Mouse (Mus musculus) hindbrain, postnatal 0 days (tissue): ENCODE results near the gene Pmfbp1. TPM values are rescaled to one million over a fixed set of nuclear protein-coding genes. Genes with fewer than 3 reads are reported as not detected.
A peak's percentile ranks its signal among the peaks of the same experiment; 100 is the strongest.

ENCODE experiments used
- ATAC-seq: fragments of 200-750 bp; cut with Nextera tagmentation; 2 replicates; pipeline ENCODE4 v1.8.0; 2017; ENCODE audit warnings: mild to moderate bottlenecking, moderate TSS enrichment, moderate library complexity
- DNase-seq: peaks from one replicate; pipeline ENCODE4 v3.0.0-alpha.2; 2015; ENCODE audit warnings: low spot score
- H3K27ac ChIP-seq: fragments of 300-500 bp; sonication (generic); 2 replicates; pipeline ENCODE4 v1.5.1; 2014; ENCODE audit warnings: mild to moderate bottlenecking
- H3K27me3 ChIP-seq: fragments of 300-500 bp; sonication (generic); 2 replicates; pipeline ENCODE4 v1.6.1; 2014; ENCODE audit warnings: low read length, mixed read lengths; ENCODE audit not compliant: insufficient read depth
- H3K36me3 ChIP-seq: fragments of 300-500 bp; sonication (generic); 2 replicates; pipeline ENCODE4 v1.6.1; 2014; ENCODE audit warnings: low read length, mixed read lengths; ENCODE audit not compliant: insufficient read depth
- H3K4me1 ChIP-seq: fragments of 300-500 bp; sonication (generic); 2 replicates; pipeline ENCODE4 v1.6.1; 2014; ENCODE audit warnings: antibody characterized with exemption, low read length, mixed read lengths; ENCODE audit not compliant: insufficient read depth
- H3K4me2 ChIP-seq: fragments of 300-500 bp; sonication (generic); 2 replicates; pipeline ENCODE4 v1.6.1; 2014; ENCODE audit warnings: low read depth, mild to moderate bottlenecking, low read length, moderate library complexity, mixed read lengths
- H3K4me3 ChIP-seq: fragments of 300-500 bp; sonication (generic); 2 replicates; pipeline ENCODE4 v1.5.1; 2014; ENCODE audit warnings: low read length
- H3K9ac ChIP-seq: fragments of 300-500 bp; sonication (generic); replicated peaks from 2 replicates; pipeline ENCODE4 v1.6.1; 2014; ENCODE audit warnings: mild to moderate bottlenecking, low read length, moderate library complexity, mixed read lengths
- H3K9me3 ChIP-seq: fragments of 300-500 bp; sonication (generic); 2 replicates; pipeline ENCODE4 v1.6.1; 2016; ENCODE audit warnings: low read length, mixed read lengths
- CTCF ChIP-seq: IDR thresholded peaks from 2 replicates; pipeline ENCODE4 v1.5.1; 2016; ENCODE audit warnings: antibody characterized with exemption, control low read depth, low read depth
- WGBS: fragments of 180-500 bp; shearing (Covaris S2); extraction: QIAGEN DNeasy Blood & Tissue Kit; methylation state at CpG from one replicate; pipeline ENCODE4 v1.1.7; 2014; 5-methylcytosine and 5-hydroxymethylcytosine counted together
- polyA plus RNA-seq: library from polyadenylated mRNA; unstranded; fragments of >200 nt; fragmentation: Nextera tagmentation; extraction: Ambion mirVana; gene quantifications from 2 replicates; pipeline ENCODE4 v1.2.1, GENCODE M21; 2015
- total RNA-seq: library from RNA; depleted of rRNA; stranded (reverse); fragments of >200 nt; gene quantifications from 2 replicates; pipeline ENCODE4 v1.2.3, GENCODE M21; 2014

Gene Pmfbp1
- total and polyA plus RNA-seq, 2 experiments from 2014 or later, result 1.2 to 2.0 TPM

GRCm38 (mm10) chr8:109564766-109565165 is 70.9 kb downstream of the Pmfbp1 start:
- no peak for TF ChIP-seq CTCF
- Histone ChIP-seq H3K9me3 (no peaks in the 10 kb centered on the region), H3K27me3 (no peaks in the 10 kb centered on the region), H3K9ac (peak overlapping the region; percentile 92), H3K27ac (peak overlapping the region; percentile 91), H3K36me3 (peaks cover 28% of the 10 kb centered on the region), H3K4me3 (peak overlapping the region; percentile 91), H3K4me2 (peak overlapping the region; percentile 93), H3K4me1 (no peaks in the 10 kb centered on the region)
- ATAC-seq, result no peak
- WGBS, result 4% methylated on average over 10 of the region's 10 CpGs
- DNase-seq, result no peak

GRCm38 (mm10) chr8:109565498-109566333 is 71.9 kb downstream of the Pmfbp1 start, which contains the start of the genes Dhx38 and Txnl4b:
Gene Dhx38, minus strand, starts transcription at chr8:109565861.
Gene Txnl4b, plus strand, starts transcription at chr8:109565892.
- TF ChIP-seq CTCF, result no peak
- Histone ChIP-seq H3K36me3 (peaks cover 19% of the 10 kb centered on the region), H3K27ac (peak within 1 kb of the TSS; percentile 91), H3K4me1 (no peaks in the 10 kb centered on the region), H3K4me2 (peak within 1 kb of the TSS; percentile 93), H3K9me3 (no peaks in the 10 kb centered on the region), H3K27me3 (no peaks in the 10 kb centered on the region), H3K9ac (peak within 1 kb of the TSS; percentile 92), H3K4me3 (peak within 1 kb of the TSS; percentile 91)
- peak; percentile 100 for DNase-seq
- WGBS, result under 1% methylated on average over 52 of the region's 52 CpGs
- ATAC-seq, result peak; percentile 100

GRCm38 (mm10) chr8:109571139-109571538 is 77.3 kb downstream of the Pmfbp1 start:
- WGBS, result 90% methylated on average over 12 of the region's 12 CpGs
- no peaks in the 10 kb centered on the region for H3K27me3 ChIP-seq
- DNase-seq (no peak), ATAC-seq (no peak)
- H3K27ac ChIP-seq, result no peak overlapping the region
- no peak overlapping the region for H3K4me3 ChIP-seq
- no peak overlapping the region for H3K4me2 ChIP-seq
- TF ChIP-seq CTCF, result no peak
- H3K9ac ChIP-seq, result no peak overlapping the region
- H3K9me3 ChIP-seq, result no peaks in the 10 kb centered on the region
- H3K4me1 ChIP-seq, result no peaks in the 10 kb centered on the region
- H3K36me3 ChIP-seq, result no peaks in the 10 kb centered on the region; the same call in 1 of the 2 replicates

- 73% methylated on average over 4 of the region's 4 CpGs for WGBS
- DNase-seq (no peak), ATAC-seq (no peak)
- no peak for TF ChIP-seq CTCF
- no peaks in the 10 kb centered on the region for H3K36me3 ChIP-seq
- no peak overlapping the region for H3K4me3 ChIP-seq
- no peaks in the 10 kb centered on the region for H3K4me1 ChIP-seq
- no peaks in the 10 kb centered on the region for H3K27me3 ChIP-seq
- H3K27ac ChIP-seq, result no peak overlapping the region
- H3K9me3 ChIP-seq, result no peaks in the 10 kb centered on the region
- H3K4me2 ChIP-seq, result no peak overlapping the region
- no peak overlapping the region for H3K9ac ChIP-seq
Measured at GRCm38 (mm10) chr8:109576311-109576710, 82.5 kb downstream of the Pmfbp1 start.

- ATAC-seq (no peak), DNase-seq (no peak)
- Histone ChIP-seq H3K9ac (no peak within 1 kb of the TSS), H3K36me3 (no peaks in the 10 kb centered on the region), H3K27me3 (no peaks in the 10 kb centered on the region), H3K4me1 (no peaks in the 10 kb centered on the region), H3K9me3 (no peaks in the 10 kb centered on the region), H3K4me3 (no peak within 1 kb of the TSS), H3K27ac (no peak within 1 kb of the TSS), H3K4me2 (no peak within 1 kb of the TSS)
- 80% methylated on average over 8 of the region's 8 CpGs for WGBS
- no peak for TF ChIP-seq CTCF
Measured at GRCm38 (mm10) chr8:109578900-109579301, 85.1 kb downstream of the Pmfbp1 start, which contains the start of gene Hp. Gene Hp, minus strand, starts transcription at chr8:109579172.

GRCm38 (mm10) chr8:109584293-109584692 is 90.5 kb downstream of the Pmfbp1 start:
- Histone ChIP-seq H3K4me3 (no peak overlapping the region), H3K27ac (no peak overlapping the region), H3K27me3 (no peaks in the 10 kb centered on the region), H3K4me1 (no peaks in the 10 kb centered on the region), H3K36me3 (no peaks in the 10 kb centered on the region), H3K9ac (no peak overlapping the region), H3K9me3 (no peaks in the 10 kb centered on the region), H3K4me2 (no peak overlapping the region)
- TF ChIP-seq CTCF, result no peak
- WGBS, result 86% methylated on average over 4 of the region's 4 CpGs
- ATAC-seq (no peak), DNase-seq (no peak)

GRCm38 (mm10) chr8:109584830-109585229 is 91.0 kb downstream of the Pmfbp1 start:
- no peak for DNase-seq
- H3K9ac ChIP-seq, result no peak overlapping the region
- no peak for ATAC-seq
- H3K4me1 ChIP-seq, result no peaks in the 10 kb centered on the region
- H3K9me3 ChIP-seq, result no peaks in the 10 kb centered on the region
- no peaks in the 10 kb centered on the region for H3K27me3 ChIP-seq
- H3K27ac ChIP-seq, result no peak overlapping the region
- no peak for TF ChIP-seq CTCF
- no peak overlapping the region for H3K4me2 ChIP-seq
- 86% methylated on average over 3 of the region's 3 CpGs for WGBS
- H3K36me3 ChIP-seq, result no peaks in the 10 kb centered on the region
- H3K4me3 ChIP-seq, result no peak overlapping the region
